Mouse (Mus musculus) CH12F3 (cell line): ENCODE data around the gene Paqr7.
"Not testable (repeated sequence)": the region's sequence is repeated elsewhere in the genome, so short reads cannot be mapped to it uniquely, and the experiment has no call there.

Source experiments
- in situ Hi-C: fragments of 300-500 bp; cut with MboI; formaldehyde crosslinking; loops from 2 replicates; pipeline ENCODE4 v1.14.3; 2020; ENCODE audit warnings: low sequenced_read_pairs

Gene Paqr7

GRCm38 (mm10) chr4:134498983-134499382 is 2.5 kb downstream of the Paqr7 start:
- in situ Hi-C loops: not testable (repeated sequence)

DNA sequence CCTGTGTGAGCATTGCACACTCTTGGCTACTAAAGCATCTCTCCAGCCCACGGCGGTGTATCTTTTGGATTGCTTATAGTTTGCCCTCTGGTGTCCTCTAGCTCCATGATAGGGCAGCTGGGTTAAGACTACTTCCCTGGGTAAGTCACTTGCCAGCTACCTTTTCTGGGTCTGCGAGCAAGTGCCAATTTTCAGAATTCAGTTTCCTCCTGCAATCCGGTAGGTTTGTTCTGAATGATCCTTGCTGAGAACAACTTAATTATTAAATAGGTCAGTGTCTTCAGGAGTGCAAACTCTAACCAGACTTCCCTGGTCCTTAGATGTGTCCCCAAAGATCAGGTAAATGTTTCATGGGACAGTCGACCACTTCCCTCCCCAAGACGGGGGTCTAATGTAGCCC is 4.6 kb downstream of the Paqr7 start:
- in situ Hi-C loops: no loop called here

DNA sequence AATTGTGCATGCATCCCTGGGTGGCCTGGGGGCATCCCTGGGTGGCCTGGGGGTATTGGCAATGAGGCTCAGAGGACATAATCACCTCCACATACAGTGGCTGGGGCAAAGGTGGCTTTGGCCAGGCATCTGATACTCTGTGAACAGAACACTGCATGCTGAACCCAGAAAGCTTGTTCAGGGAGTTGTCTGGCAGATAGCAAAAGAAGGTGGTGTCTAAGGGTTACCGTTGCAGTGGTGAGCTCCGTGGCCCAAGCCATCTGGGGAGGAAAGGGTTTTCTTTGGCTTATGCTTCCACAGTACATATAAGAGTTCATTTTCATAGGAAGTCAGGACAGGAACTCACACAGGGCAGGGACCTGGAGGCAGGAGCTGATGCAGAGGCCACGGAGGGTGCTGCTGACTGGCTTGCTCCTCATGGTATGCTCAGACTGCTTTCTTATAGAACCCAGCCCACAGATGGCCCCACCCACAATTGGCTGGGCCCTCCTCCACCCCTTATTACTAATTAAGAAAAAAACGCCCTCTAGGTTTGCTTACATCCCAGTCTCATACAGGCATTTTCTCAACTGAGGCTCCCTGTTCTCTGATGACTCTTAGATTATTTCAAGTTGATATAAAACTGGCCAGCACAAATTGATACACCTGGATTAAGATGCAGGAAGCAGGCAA is 7.3 kb downstream of the Paqr7 start:
- in situ Hi-C loops: no loop called here

- in situ Hi-C loops: no loop called here
Observed at GRCm38 (mm10) chr4:134505303-134505789, 8.8 kb downstream of the Paqr7 start.

- in situ Hi-C loops: no loop called here
Observed at GRCm38 (mm10) chr4:134505966-134506594, 9.6 kb downstream of the Paqr7 start.

DNA sequence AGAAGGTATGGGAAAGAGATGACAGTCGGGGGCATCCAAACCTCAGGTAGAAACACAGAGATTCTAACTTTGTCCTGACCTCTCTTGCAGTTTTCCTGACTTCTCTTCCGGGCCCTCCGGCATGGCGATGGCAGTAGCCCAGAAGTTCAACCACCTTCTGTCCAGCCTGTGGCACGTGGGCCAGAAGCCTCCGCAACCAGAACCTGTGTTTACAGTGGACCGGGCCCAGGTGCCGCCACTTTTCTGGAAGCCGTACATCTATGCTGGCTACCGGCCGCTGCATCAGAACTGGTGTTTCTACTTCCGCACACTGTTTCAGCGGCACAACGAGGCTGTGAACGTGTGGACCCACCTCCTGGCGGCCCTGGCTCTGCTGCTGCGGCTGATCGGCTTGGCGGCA is 10.2 kb downstream of the Paqr7 start:
- in situ Hi-C loops: no loop called here

GRCm38 (mm10) chr4:134510396-134510795 is 13.9 kb downstream of the Paqr7 start:
- in situ Hi-C loops: no loop called here

DNA sequence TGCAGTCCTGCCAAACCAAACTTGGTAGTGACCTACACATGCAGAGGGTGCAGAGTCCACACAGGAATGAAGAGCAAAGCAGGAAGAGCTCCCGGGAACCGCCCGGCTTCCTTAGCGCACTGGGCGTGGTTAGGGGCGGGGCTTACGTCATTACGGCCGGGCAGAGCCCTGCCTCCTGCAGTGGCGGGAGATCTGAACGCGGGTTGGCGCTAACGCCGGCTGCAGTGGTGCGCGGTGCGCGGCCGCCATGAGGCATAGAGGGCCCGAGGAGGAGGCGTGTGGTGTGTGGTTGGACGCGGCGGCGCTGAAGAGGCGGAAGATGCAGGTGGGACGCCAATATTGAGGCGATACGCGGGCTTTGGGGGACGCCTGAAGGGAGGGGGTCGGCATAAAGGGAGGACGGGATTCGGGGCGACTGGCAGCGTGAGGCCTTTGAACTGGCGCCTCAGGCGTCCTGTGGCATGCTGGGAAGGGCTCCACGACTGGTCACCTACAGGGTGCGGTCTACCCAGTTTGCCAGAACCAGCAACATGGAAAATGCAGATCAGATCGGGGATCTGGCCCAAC is 14.4 kb downstream of the Paqr7 start, which contains the start of gene Aunip:
Gene Aunip (plus strand): TSS at position 155 of the 567 bp plus-strand sequence.
- in situ Hi-C loops: no loop called here

DNA sequence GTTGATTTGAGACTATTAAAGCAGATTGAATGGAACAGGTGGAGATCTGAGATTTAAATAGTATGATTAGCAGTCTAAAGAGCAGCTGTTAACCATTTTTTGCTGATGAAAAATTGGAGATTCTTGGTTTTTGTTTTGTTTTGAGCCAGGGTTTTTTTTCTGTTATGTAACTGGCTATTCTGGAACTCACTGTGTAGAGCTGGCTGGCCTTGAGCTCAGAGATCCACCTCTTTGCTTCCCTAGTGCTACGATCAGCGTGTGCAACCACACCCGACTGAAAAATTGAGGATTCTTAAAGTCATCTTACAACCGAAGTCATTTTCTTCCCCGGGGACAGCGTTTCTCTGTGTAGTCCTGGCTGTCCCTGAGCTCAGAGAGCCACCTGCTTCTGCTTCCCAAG is 15.2 kb downstream of the Paqr7 start:
- in situ Hi-C loops: no loop called here

GRCm38 (mm10) chr4:134512798-134513197 is 16.3 kb downstream of the Paqr7 start:
- in situ Hi-C loops: no loop called here

DNA sequence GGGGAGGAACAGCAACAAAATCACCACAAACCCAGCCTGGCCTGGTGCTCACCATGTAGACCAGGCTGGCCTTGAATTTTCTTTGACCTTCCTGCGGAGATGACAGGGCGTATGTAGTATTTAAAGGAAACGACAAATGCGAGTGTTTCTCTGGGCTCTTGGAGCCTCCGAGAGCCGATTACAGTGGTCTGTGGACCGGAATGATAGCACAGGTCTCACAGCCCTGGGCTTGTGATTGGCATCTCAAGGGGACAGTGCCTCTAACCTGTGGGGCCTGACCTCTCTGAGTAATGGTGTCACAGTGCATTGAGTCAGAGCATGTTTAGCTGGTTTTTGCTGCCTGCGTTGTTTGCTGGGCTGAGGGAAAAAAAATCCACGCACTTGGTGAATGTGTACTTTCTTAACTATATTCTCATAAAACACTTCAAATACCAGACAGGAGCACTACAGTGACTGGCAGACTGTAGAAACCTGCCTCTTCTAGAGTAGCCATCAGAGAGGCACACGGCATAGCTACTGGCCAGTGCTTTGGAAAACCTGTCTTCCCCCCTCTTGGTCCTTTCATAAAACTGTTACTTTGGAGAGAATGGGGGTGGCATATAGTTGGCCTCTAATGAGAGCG is 17.9 kb downstream of the Paqr7 start:
- in situ Hi-C loops: no loop called here

DNA sequence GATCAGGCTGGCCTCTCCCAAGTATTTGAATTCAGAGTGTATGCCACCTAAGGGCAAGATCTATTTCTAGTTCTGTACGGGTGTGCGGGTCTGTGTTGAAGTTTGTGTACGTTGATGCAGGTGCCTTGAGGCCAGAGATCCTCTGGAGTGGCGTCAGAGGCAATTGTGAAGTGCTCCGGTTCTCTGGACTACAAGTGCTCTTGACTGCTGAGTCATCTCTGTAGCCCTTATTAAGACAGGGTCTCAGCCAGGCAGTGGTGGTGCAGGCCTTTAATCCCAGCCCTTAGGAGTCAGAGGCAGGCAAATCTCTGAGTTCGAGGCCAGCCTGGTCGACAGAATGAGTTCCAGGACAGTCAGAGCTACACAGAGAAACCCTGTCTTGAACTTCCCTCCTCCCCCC is 19.1 kb downstream of the Paqr7 start:
- in situ Hi-C loops: no loop called here

- in situ Hi-C loops: no loop called here
Observed at GRCm38 (mm10) chr4:134516981-134517380, 20.5 kb downstream of the Paqr7 start.

- in situ Hi-C loops: no loop called here
Observed at GRCm38 (mm10) chr4:134517719-134518118, 21.2 kb downstream of the Paqr7 start.

DNA sequence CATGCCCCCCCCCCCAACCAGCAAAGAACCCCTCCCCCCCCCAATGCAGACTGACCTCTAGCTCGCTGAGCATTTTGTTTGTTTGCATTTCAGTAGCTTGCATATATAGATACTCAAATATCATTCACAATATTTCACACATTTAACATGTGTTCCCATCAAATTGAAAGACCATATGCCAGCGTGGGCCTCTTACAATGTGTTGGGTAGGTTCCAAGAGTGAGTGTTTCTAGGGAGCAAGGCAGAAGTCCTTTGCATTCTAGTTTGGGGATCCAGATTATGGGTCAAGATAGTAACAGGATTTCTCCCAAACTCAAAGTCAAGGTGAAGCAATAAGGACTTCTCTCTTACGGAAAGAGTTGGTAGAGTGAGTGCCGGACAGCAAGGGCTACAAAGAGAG is 22.0 kb downstream of the Paqr7 start:
- in situ Hi-C loops: no loop called here

GRCm38 (mm10) chr4:134519281-134519680 is 22.8 kb downstream of the Paqr7 start:
- in situ Hi-C loops: no loop called here

DNA sequence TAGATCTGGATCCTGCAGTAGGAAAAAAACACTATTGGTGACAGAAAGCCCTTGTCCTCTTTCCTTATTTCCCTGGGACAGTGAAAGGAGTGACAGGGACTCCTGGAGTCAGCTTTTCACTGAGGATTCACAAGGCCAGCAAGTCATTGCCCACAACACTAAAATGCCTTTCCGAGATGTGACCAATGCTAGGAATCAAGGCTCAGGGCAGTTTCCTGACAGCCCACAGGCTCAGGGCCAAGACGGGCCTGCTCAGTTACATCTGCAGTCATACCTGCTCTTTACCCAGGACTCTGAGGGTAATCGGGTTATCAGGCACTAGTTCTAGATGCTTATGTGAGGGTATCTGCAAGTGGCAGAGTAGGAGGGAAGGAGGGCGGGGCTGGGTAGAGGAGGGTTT is 26.9 kb downstream of the Paqr7 start:
- in situ Hi-C loops: no loop called here

- in situ Hi-C loops: no loop called here
Observed at GRCm38 (mm10) chr4:134525806-134526205, 29.3 kb downstream of the Paqr7 start.

GRCm38 (mm10) chr4:134526220-134526619 is 29.7 kb downstream of the Paqr7 start:
- in situ Hi-C loops: no loop called here

- in situ Hi-C loops: no loop called here
Observed at GRCm38 (mm10) chr4:134532928-134533327, 36.4 kb downstream of the Paqr7 start.

- in situ Hi-C loops: no loop called here
Observed at GRCm38 (mm10) chr4:134533421-134533820, 36.9 kb downstream of the Paqr7 start.
